Mouse (Mus musculus) CD4-positive naive resting alpha-beta T cell, adult 57 days (primary cell): ENCODE measurements around the gene Zfp871. TPM values are rescaled to one million over a fixed set of nuclear protein-coding genes. Genes with fewer than 3 reads are reported as not detected.

Source experiments
- total RNA-seq: library from RNA; stranded (reverse); gene quantifications from one replicate; pipeline ENCODE4 v1.2.4, GENCODE M21; 2023

Gene Zfp871
- 104 TPM for total RNA-seq

DNA sequence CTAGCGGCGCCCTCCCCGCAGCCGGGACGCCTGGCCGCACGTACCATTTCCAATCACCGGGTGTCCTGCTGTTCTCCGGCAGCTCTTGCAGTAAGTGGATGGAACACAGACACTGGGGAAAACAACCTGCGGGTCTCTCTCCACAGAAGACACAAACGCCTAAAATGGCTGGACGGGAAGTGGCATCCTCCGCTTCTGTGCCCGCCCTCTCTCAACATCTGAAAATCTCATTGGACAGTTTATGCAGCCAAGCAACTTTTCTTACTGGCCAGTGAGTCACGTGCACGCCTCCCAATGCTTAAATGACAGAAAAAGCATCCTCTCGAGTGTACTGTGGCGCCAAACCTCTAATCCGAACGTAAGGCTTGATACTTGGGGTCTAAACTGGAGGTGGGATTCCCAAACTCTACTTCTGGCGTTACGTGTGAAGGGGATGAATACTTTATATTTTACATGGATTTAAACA, at the start of gene Zfp871:
Gene Zfp871, minus strand, starts transcription at position 194 of the 466 bp plus-strand sequence.

DNA sequence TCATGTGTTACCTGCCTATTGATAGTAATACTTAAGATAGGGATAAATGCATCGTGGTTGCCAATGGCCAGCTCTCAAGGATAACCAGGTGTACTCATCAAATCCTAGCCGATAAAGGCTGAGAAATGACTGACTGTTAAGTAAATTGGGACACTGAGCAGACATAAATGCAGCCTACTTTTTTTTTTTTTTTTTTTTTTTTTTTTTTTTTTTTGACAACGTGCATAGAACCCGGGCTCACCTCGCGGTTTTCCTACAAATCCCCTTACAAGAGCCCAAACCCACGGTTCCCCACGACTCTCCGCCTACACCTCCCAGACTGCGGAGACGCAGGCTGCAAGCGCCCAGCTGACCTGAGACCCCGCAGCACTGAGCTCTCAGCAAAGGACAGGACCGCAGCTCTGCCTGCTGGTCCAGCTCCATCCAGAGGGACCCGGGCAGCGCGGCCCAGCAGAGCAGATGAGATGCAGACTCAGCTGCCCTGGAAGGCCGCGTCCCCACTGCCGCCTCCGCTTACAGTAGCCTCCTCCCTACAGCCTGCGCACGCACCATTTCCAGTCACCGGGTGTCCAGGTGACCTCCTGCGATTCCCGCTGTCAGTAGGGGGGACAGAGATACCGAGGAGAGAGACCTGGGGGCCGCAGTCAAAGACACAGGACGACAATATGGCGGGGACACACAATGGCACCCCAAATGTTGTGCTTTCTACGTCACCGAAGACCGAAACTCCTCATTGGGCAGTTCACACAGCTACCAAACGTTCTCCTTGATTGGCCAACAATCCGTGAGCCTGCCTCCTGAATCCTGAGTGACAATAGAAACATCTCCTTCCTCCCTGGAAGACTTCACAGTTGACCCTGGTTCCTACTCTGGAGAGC, 41.7 kb upstream of the Zfp871 start, which contains the start of gene Zfp799:
Gene Zfp799, minus strand, starts transcription at position 722 of the 878 bp plus-strand sequence.

DNA sequence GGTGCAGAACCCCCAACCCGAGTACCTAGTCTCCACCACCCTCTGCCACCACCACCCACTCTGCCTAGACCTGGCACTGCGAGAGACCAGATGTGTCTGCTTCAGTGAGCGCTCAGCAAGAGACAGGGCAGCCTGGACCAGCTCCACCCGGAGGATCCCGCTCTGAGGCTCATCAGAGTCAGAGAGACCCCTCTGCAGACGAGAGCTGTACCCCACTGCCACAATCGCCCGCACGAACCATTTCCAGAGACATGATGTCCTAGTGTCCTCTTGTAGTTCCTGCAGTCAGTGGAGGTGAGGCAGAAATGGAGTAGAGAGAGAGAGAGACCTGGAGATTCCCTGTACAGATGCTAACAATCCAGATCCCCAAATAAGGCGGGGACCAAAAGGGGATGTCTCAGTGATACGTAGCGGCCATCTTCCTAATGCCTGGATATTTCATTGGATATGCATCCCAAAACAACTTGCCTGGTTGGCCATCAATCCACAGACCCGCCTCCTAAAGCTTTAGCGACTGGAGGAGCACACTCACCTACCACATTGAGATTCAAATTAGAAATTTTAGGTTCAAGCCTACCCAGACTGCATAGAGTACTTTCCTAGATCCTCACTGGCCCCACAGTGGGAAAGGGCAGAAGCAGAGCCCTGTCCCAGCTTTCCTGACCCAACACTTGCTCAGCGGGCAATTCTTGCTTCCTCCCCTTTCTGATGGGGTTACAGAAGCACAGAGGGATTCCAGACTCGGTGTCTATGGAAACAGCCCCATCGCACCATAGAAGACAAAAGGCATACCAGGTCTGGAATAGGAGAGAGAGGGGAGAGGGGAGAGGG, 21.7 kb upstream of the Zfp871 start, which contains the start of gene Zfp811:
Gene Zfp811, minus strand, starts transcription at position 388 of the 831 bp plus-strand sequence.

Other genes starting within 250 kb of the Zfp871 start
- gene Cyp4f37, start 167.0 kb downstream of the Zfp871 start, total RNA-seq: 0.44 TPM
- gene Cyp4f40, start 129.4 kb downstream of the Zfp871 start, total RNA-seq: not detected
- gene Cyp4f15, start 102.7 kb downstream of the Zfp871 start, total RNA-seq: not detected
- 0.59 TPM for gene Zfp811, start 21.6 kb upstream of the Zfp871 start, total RNA-seq
- gene Zfp799, start 42.0 kb upstream of the Zfp871 start, total RNA-seq: 8.6 TPM
- 1.4 TPM for gene Zfp870, start 103.4 kb upstream of the Zfp871 start, total RNA-seq
- not detected for gene Cyp4f14, start 129.1 kb upstream of the Zfp871 start, total RNA-seq
- 77.7 TPM for gene Cyp4f13, start 159.1 kb upstream of the Zfp871 start, total RNA-seq
- gene Zfp472, start 177.5 kb upstream of the Zfp871 start, total RNA-seq: 28.7 TPM
- 14.1 TPM for gene Zfp952, start 204.8 kb upstream of the Zfp871 start, total RNA-seq
- 2.7 TPM for gene Zfp763, start 245.1 kb upstream of the Zfp871 start, total RNA-seq